In genomic region chr8:122461473-122462148, GRCm38 (mm10) we compare ENCODE assay signal across 12 mouse cellular contexts. TPM values are rescaled to one million over a fixed set of nuclear protein-coding genes. Genes with fewer than 3 reads are reported as not detected.
DNase-seq lines count a peak whose midpoint lies in the region.
"Had no signal": no experiment of that assay in that cellular context is flagged by ENCODE, and none has a peak within 500 bp of the region (broad histone marks: within the 10 kb centered on the region; RNA-seq: fewer than 3 reads in every experiment).

No protein-coding gene starts in this region.

- H3K27me3 ChIP-seq in heart, embryonic 10.5 days (ENCODE audit: insufficient read depth, poor library complexity, severe bottlenecking): peaks cover 55% of the 10 kb centered on the region

- no peak for DNase-seq in heart, embryonic 10.5 days (ENCODE audit: low spot score)
- DNase-seq in heart, adult 11 months: no peak
- peak; percentile 81 to 86 for DNase-seq in right cerebral cortex, adult 2 months (ENCODE audit: low spot score in 2 of 2)
- no peak for DNase-seq in right cerebral cortex, postnatal 10 days (ENCODE audit: low spot score in 2 of 2)
- DNase-seq in gonadal fat pad, adult 2 months (ENCODE audit: low read depth): peak; percentile 95
- peak; percentile 95 for DNase-seq in telencephalon, adult 2 months (ENCODE audit: low read depth, low spot score)
- no peak for DNase-seq in spleen, postnatal 10 days (ENCODE audit: low spot score in 2 of 2)
- DNase-seq in natural killer cell, adult 2 months (ENCODE audit: low spot score in 2 of 2): no peak
- DNase-seq: lung, postnatal 36 days had no signal

- 64% methylated on average over 11 of the region's 11 CpGs for WGBS in heart, embryonic 10.5 days

- no peaks in the 10 kb centered on the region for H3K9me3 ChIP-seq in heart, embryonic 10.5 days
- H3K9me3 ChIP-seq: hindbrain, embryonic 15.5 days; limb, embryonic 13.5 days; neural tube, embryonic 13.5 days had no signal

- H3K27ac ChIP-seq in heart, embryonic 10.5 days: peak overlapping the region; percentile 32
- H3K27ac ChIP-seq: hindbrain, embryonic 15.5 days; limb, embryonic 13.5 days; neural tube, embryonic 13.5 days had no signal

- peaks cover 69% of the 10 kb centered on the region for H3K4me1 ChIP-seq in heart, embryonic 10.5 days

- H3K36me3 ChIP-seq in heart, embryonic 10.5 days: peaks cover 16% of the 10 kb centered on the region

- no peak overlapping the region for H3K4me3 ChIP-seq in heart, embryonic 10.5 days

RNA-seq across cellular contexts. Expression of gene Snai3, which starts 1.1 kb away (rescaled TPM):
- 2.3 and 6.6 TPM in 2 replicates for polyA plus RNA-seq in heart, embryonic 10.5 days (2016; fragmentation: Nextera tagmentation; extraction: Ambion mirVana)
- polyA plus RNA-seq in gonadal fat pad, adult 2 months (2012; rRNA removed): 1.9 and 2.4 TPM in 2 replicates
- polyA plus RNA-seq: hindbrain, embryonic 15.5 days had no signal

RNA-seq across cellular contexts. Expression of gene Rnf166, which starts 14.3 kb away (rescaled TPM):
- 37.1 and 38.8 TPM in 2 replicates for polyA plus RNA-seq in heart, embryonic 10.5 days (2016; fragmentation: Nextera tagmentation; extraction: Ambion mirVana)
- 66.8 and 72.7 TPM in 2 replicates for polyA plus RNA-seq in gonadal fat pad, adult 2 months (2012; rRNA removed)

RNA-seq across cellular contexts. Expression of gene Ctu2, which starts 14.3 kb away (rescaled TPM):
- 40.5 and 45.9 TPM in 2 replicates for polyA plus RNA-seq in heart, embryonic 10.5 days (2016; fragmentation: Nextera tagmentation; extraction: Ambion mirVana)
- polyA plus RNA-seq in gonadal fat pad, adult 2 months (2012; rRNA removed): 16.1 and 21.8 TPM in 2 replicates

RNA-seq across cellular contexts. Expression of gene Mvd, which starts 18.4 kb away (rescaled TPM):
- 41.7 and 43.8 TPM in 2 replicates for polyA plus RNA-seq in heart, embryonic 10.5 days (2016; fragmentation: Nextera tagmentation; extraction: Ambion mirVana)
- 31.6 and 42.7 TPM in 2 replicates for polyA plus RNA-seq in gonadal fat pad, adult 2 months (2012; rRNA removed)

RNA-seq across cellular contexts. Expression of gene Cyba, which starts 28.9 kb away (rescaled TPM):
- polyA plus RNA-seq in heart, embryonic 10.5 days (2016; fragmentation: Nextera tagmentation; extraction: Ambion mirVana): 185 and 214 TPM in 2 replicates
- polyA plus RNA-seq in gonadal fat pad, adult 2 months (2012; rRNA removed): 72.6 and 73.9 TPM in 2 replicates

Comparison
In these comparisons a context has a peak if more than half of its experiments do, and no peak if none do; other contexts are left out.
1. DNase-seq: peak in right cerebral cortex, adult 2 months (2 of 2), gonadal fat pad, adult 2 months (single experiment) and telencephalon, adult 2 months (single experiment); none in heart, embryonic 10.5 days (single experiment), heart, adult 11 months (single experiment), right cerebral cortex, postnatal 10 days (0 of 2), spleen, postnatal 10 days (0 of 2) and natural killer cell, adult 2 months (0 of 2).